8 mouse cellular contexts compared by ENCODE assay signal in the genomic region with DNA sequence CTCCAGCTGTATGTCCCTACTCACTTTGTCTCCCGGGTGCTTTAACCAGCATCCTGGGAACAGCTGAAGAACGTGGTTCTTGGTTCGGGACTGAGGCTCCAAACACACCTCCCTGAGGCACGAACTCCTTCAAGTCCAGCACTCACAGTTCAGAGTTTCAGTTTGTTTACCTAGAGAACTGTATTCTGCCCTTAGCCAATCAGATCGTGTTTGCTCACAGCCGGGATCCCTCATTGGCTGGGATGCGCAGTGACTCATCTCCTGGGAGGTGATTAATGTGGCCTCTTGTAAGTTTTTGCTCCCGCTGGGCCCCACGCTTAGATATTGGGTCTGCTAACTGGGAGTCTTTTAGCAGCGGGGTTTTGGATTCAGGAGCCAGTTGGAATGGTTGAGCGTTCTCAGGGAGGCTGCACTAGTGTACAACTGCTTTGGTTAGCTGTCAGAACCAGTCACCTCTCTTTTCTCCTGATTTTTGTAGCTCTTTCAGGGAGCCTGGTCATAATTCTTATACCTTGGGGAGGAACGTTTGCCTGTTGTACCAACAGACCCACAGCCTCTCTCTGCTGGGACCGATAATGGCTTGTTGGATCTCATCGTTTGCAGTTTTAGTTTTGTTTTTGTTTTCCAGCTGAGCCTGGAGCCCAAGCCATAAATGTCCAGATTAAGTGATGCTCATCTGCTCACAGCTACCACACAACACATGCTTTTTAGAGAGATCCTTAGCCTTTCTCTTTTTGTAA. TPM values are rescaled to one million over a fixed set of nuclear protein-coding genes. Genes with fewer than 3 reads are reported as not detected.
DNase-seq lines count a peak whose midpoint lies in the region; ATAC-seq and TF ChIP-seq lines count a peak whose summit lies in the region.

No protein-coding gene starts in this region.

- no peaks in the 10 kb centered on the region for H3K27me3 ChIP-seq in forebrain, embryonic 12.5 days
- no peaks in the 10 kb centered on the region for H3K27me3 ChIP-seq in heart, embryonic 15.5 days
- no peaks in the 10 kb centered on the region for H3K27me3 ChIP-seq in liver, embryonic 15.5 days
- H3K27me3 ChIP-seq in stomach, postnatal 0 days (ENCODE audit: control insufficient read depth, insufficient read depth, low read length): no peaks in the 10 kb centered on the region

- no peaks in the 10 kb centered on the region for H3K36me3 ChIP-seq in forebrain, embryonic 12.5 days (replicated peaks)
- H3K36me3 ChIP-seq in heart, embryonic 15.5 days: no peaks in the 10 kb centered on the region
- no peaks in the 10 kb centered on the region for H3K36me3 ChIP-seq in liver, embryonic 15.5 days (replicated peaks)
- no peaks in the 10 kb centered on the region for H3K36me3 ChIP-seq in stomach, postnatal 0 days (ENCODE audit: control insufficient read depth, insufficient read depth, low read length)

- peaks cover 24% of the 10 kb centered on the region for H3K4me1 ChIP-seq in forebrain, embryonic 12.5 days
- H3K4me1 ChIP-seq in heart, embryonic 15.5 days (replicated peaks): peaks cover 22% of the 10 kb centered on the region
- H3K4me1 ChIP-seq in liver, embryonic 15.5 days (replicated peaks): peaks cover 58% of the 10 kb centered on the region
- peaks cover 8% of the 10 kb centered on the region for H3K4me1 ChIP-seq in stomach, postnatal 0 days (replicated peaks; ENCODE audit: control insufficient read depth, insufficient read depth)

- no peaks in the 10 kb centered on the region for H3K9me3 ChIP-seq in forebrain, embryonic 12.5 days
- no peaks in the 10 kb centered on the region for H3K9me3 ChIP-seq in heart, embryonic 15.5 days (replicated peaks)
- H3K9me3 ChIP-seq in liver, embryonic 15.5 days (replicated peaks): no peaks in the 10 kb centered on the region
- no peaks in the 10 kb centered on the region for H3K9me3 ChIP-seq in stomach, postnatal 0 days (ENCODE audit: control insufficient read depth, low read length)

- H3K27ac ChIP-seq in forebrain, embryonic 12.5 days: no peak overlapping the region
- peak overlapping the region; percentile 77 for H3K27ac ChIP-seq in heart, embryonic 15.5 days
- peak overlapping the region; percentile 97 for H3K27ac ChIP-seq in liver, embryonic 15.5 days (replicated peaks)
- H3K27ac ChIP-seq in stomach, postnatal 0 days (replicated peaks): peak overlapping the region; percentile 96

- ATAC-seq in forebrain, embryonic 12.5 days (ENCODE audit: low FRiP score): peak; percentile 96
- peak; percentile 90 for ATAC-seq in heart, embryonic 15.5 days (replicated peaks; ENCODE audit: insufficient number of reproducible peaks, insufficient read depth, low FRiP score, low read depth)
- ATAC-seq in liver, embryonic 15.5 days (ENCODE audit: insufficient read depth): peak; percentile 95
- ATAC-seq in stomach, postnatal 0 days (ENCODE audit: low FRiP score, low TSS enrichment): peak; percentile 95

- TF ChIP-seq EP300 in stomach, postnatal 0 days (optimal IDR thresholded peaks at IDR 0.05): no peak

- DNase-seq in CD4-positive helper T cell, adult 2 months (ENCODE audit: low read depth, low spot score): peak; percentile 91
- peak; percentile 80 for DNase-seq in adrenal gland, postnatal 25 days
- peak; percentile 81 for DNase-seq in kidney, postnatal 10 days
- DNase-seq in neural tube, embryonic 10.5 days (ENCODE audit: extremely low spot score, low spot score): peak; percentile 76
- peak; percentile 91 for DNase-seq in stomach, postnatal 0 days (ENCODE audit: low spot score)

- WGBS in forebrain, embryonic 12.5 days: 5% methylated on average over 14 of the region's 14 CpGs
- 4% methylated on average over 14 of the region's 14 CpGs for WGBS in heart, embryonic 15.5 days
- WGBS in liver, embryonic 15.5 days (ENCODE audit: insufficient replicate concordance): 4% methylated on average over 14 of the region's 14 CpGs
- WGBS in stomach, postnatal 0 days: 3% methylated on average over 14 of the region's 14 CpGs

- TF ChIP-seq CTCF in stomach, postnatal 0 days (IDR thresholded peaks at IDR 0.05; ENCODE audit: low read depth): no peak

- H3K4me3 ChIP-seq in forebrain, embryonic 12.5 days (replicated peaks): peak overlapping the region; percentile 33
- H3K4me3 ChIP-seq in heart, embryonic 15.5 days: peak overlapping the region; percentile 43
- H3K4me3 ChIP-seq in liver, embryonic 15.5 days (replicated peaks): peak overlapping the region; percentile 58
- H3K4me3 ChIP-seq in stomach, postnatal 0 days (ENCODE audit: low read depth, low read length): peak overlapping the region; percentile 19; the same call in 1 of the 2 replicates

- peak overlapping the region; percentile 48 for H3K9ac ChIP-seq in forebrain, embryonic 12.5 days
- H3K9ac ChIP-seq in heart, embryonic 15.5 days: peak overlapping the region; percentile 36; the same call in 1 of the 2 replicates
- peak overlapping the region; percentile 64 for H3K9ac ChIP-seq in liver, embryonic 15.5 days
- H3K9ac ChIP-seq in stomach, postnatal 0 days (ENCODE audit: low read length): peak overlapping the region; percentile 39; the same call in 1 of the 2 replicates

- peak overlapping the region; percentile 55 for H3K4me2 ChIP-seq in forebrain, embryonic 12.5 days
- H3K4me2 ChIP-seq in heart, embryonic 15.5 days: peak overlapping the region; percentile 62
- H3K4me2 ChIP-seq in liver, embryonic 15.5 days: peak overlapping the region; percentile 81
- peak overlapping the region; percentile 48 for H3K4me2 ChIP-seq in stomach, postnatal 0 days (replicated peaks; ENCODE audit: low read depth)

RNA-seq across cellular contexts. Expression of a gene that starts 26.8 kb away (rescaled TPM):
- total RNA-seq in adrenal gland, postnatal 25 days (2021): 5.8 and 6.9 TPM in 2 replicates
- 7.9 and 10.3 TPM in 2 replicates for polyA plus RNA-seq in forebrain, embryonic 12.5 days (2016; fragmentation: Nextera tagmentation; extraction: Ambion mirVana)
- 21.9 and 24.5 TPM in 2 replicates for polyA plus RNA-seq in heart, embryonic 15.5 days (2015; fragmentation: Nextera tagmentation; extraction: Ambion mirVana)
- 8.5 and 11.9 TPM in 2 replicates for polyA plus RNA-seq in liver, embryonic 15.5 days (2015; fragmentation: Nextera tagmentation; extraction: Ambion mirVana)
- polyA plus RNA-seq in stomach, postnatal 0 days (2015; fragmentation: Nextera tagmentation; extraction: Ambion mirVana): 7.8 and 9.5 TPM in 2 replicates
